Mouse (Mus musculus): ENCODE results near the gene Itgb2l.

Gene Itgb2l

DNA sequence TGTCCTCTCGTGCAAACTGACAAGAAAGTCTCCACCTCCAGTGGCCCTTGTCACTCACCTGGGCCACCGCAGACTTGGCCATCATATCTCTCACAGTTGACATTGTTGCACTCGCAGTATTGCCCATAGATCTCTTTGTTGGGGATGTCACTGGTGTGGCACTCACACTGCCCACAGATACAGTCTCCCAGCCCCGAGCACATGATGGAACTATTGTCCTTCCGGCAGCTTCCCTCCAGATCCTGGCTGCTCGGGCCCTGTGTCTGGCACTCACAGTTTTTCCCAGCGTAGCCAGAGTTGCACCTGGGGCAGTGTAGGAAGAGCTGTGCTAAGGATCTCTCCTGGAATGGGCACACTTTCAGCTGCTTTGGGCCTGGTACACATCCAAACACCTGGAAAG lies 16.7 kb downstream of the Itgb2l start:
- no peak for DNase-seq (ENCODE audit: low spot score)

DNA sequence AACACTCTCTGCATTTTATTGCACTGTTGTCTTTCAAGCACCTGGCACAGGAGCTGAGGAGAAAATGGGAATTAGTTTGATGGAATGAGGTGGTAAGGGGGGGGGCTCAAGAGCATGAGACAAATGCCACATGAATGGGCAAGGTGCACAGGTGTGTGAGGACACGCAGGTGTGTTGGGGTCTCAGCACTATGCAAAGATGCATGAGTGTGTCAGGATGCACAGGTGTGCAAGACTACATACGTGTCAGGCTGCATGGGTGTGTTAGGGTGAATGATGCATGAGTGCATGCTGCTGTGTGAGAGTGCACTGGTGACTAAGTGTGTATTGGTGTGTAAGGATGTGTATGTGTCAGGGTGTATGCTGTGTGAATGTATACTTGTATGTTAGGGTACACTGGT lies 18.4 kb downstream of the Itgb2l start:
- DNase-seq (ENCODE audit: low spot score) = no peak

DNA sequence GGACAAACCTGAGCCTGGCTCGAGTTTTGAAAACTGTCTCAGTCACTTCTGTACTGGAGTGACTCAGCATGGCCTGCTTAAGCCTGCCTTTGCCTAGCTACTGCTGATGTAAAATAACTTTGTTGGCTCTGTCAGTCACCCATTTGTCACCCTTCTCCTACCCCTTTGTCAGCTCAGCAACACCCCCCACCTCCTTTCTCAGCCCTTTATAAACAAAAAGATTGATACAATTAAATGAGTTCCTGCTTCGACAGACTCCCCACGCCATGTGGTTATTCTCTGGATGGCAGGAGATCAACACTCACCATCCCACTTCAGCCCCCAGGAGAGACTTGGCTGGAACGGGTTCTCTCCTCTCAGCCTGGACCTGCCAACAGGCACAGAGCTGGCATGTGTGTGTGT lies 35.4 kb downstream of the Itgb2l start:
- DNase-seq (ENCODE audit: low spot score) = no peak

DNA sequence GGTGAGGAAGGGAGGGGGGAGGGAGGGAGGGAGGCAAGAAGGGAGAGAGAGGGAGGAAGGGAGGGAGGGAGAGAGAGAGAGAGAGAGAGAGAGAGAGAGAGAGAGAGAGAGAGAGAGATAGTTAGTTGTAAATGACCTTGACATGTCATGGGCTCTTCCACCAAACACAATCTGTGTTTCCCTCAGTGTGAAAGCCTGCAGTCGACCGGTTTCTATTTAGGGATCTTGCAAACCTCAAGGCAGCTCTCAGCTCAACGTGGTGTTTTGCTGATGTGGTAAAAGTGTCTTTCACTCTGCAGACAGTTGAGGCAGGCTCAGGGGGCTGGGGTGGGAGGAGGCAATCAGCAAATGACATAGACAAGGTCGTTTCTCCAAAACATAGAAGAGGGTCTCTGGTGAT lies 37.1 kb downstream of the Itgb2l start:
- no peak for DNase-seq (ENCODE audit: low spot score)

DNA sequence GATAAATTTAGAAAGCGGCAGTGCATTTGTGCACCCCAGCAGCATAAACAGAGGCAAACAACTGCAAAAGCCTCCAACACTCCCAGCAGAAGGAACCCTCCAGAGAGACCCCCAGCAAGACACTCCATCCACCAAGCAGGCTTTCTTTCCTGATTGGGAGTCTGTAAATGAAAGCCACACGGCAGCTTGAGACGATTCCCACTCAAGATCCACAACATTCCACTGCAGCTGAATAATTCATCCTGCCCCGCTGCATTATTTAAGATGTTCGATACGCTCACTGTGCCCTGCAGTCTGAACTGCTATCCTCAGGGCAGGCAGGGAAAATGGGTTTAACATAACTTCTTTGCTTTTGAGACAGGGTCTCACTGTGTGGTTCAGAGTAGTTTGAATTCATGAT lies 41.1 kb downstream of the Itgb2l start:
- DNase-seq (ENCODE audit: low spot score) = no peak

DNA sequence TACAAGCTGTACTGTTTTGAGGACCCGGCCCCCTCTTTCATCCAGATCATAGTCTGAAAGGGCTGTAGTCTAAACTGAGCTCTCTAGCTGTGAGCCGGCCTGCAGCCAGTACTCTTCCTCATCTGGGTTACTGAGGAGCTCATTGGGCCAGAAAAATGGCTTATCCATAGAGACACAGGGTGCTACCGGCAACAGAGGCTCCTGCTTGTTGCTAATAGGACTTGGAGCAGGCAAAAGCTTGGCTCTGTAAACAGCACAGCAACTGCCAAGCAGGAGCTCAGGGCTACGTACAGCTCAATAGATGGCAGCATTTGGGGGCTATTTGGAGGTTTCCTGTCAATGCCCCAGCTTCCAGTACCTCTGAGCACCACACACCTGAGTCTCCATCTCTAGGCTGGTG lies 43.4 kb downstream of the Itgb2l start:
- DNase-seq (ENCODE audit: low spot score) = peak; percentile 11

DNA sequence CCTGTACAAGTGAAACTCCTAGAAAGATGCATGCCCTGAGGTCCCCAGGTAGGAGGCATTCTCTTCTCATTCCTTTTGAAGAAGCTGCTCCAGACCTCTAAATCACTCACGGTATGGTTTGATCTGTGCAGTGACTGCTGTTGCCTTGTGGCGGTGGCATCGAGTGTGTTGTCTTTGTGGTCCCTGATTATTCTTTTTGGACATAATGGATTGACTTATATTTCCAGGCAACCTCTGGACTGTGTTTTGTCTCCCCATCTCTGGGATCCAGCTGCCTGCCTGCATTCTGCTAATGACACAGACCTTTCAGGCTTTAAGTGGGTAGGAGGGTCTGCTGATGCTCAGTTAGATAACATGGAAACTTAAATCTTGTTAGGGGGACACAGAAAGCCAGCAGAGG lies 44.6 kb downstream of the Itgb2l start:
- DNase-seq (ENCODE audit: low spot score) = no peak

DNA sequence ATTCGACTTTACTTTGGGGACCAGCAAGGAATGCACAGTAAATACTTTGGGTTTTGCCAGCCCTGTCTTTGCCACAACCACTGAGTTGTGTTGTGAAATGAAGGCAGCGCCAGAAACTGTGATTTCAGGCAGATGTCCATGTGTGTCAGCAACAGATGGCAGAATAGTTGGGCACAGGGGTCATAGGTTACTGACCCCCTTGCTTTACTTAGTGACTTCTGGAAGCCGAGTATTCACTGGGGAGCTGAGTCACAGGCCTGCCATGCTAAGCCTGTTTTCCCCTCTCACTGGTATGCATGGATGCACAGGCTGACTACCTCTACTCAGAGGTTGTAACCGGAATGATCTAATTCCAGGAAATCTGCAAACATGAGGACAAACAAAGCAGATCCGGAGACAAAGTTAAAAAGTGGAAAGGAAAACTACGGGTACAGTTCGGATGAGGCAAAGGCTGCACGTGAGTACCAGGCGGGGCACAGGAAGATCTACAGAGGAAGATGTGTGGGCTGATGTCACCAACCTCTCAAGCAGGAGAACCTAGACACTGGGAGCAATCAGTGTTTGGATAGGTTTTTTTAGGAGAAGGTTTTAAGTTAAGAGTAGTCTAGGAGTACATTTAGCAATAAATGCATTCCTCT lies 47.3 kb downstream of the Itgb2l start:
- DNase-seq (ENCODE audit: low spot score) = no peak

DNA sequence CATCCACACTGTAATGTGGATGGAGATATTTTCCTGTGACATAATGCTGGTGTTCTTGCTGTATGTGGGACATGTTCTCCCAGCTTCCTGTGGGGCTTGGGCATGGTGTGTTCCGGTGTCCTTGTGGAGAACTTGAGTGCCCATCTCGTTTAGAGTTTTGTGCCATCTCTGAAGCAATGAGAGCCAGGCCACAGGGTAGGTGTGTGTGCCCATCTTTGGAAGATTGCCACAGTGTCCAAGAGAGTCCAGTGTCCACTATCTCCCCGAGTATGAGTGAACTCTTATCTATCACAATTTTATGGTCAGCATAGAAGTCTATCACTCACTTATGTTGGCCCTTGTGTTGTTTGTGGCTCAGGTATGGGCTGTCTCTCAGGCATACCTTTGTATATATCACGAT lies 47.9 kb downstream of the Itgb2l start:
- DNase-seq (ENCODE audit: low spot score) = no peak

DNA sequence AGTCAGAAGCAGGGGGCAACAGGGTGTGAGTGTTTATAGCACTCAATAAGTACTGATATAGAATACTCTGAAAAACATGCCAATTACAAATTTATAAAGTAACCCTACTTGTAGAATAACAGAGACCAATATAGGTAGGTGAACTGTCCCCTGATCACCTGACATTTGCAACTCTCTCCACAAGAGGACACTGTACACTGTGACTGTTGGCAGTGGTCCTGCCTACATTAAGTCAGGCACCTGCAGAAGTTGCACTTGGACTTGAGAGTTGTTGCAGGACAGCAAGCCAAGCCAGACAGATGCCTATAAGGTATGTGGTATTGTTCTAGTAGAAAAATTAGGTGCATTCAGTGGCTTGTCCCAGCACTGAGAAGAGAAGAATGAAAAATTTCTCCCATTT lies 52.3 kb downstream of the Itgb2l start:
- no peak for DNase-seq (ENCODE audit: low spot score)

DNA sequence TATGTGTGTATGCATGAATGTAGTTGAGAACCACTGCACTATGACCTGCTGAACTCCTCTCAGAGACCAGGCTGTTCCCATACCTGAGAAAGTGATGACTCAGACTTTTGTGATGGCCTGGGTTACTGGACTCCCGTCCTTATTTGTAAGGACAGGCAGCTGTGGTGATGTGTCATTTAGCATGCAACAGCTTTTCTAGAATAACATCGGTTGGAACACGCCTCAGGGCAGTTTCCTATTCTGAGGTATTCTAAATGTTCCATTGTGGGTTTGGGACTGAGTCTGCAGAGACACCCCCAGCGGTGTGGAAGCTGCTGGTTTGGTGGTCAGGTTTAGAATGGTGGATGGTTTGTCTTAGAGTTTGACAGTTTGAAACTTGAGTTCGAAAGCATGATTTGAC lies 54.9 kb downstream of the Itgb2l start:
- DNase-seq (ENCODE audit: low spot score) = no peak

DNA sequence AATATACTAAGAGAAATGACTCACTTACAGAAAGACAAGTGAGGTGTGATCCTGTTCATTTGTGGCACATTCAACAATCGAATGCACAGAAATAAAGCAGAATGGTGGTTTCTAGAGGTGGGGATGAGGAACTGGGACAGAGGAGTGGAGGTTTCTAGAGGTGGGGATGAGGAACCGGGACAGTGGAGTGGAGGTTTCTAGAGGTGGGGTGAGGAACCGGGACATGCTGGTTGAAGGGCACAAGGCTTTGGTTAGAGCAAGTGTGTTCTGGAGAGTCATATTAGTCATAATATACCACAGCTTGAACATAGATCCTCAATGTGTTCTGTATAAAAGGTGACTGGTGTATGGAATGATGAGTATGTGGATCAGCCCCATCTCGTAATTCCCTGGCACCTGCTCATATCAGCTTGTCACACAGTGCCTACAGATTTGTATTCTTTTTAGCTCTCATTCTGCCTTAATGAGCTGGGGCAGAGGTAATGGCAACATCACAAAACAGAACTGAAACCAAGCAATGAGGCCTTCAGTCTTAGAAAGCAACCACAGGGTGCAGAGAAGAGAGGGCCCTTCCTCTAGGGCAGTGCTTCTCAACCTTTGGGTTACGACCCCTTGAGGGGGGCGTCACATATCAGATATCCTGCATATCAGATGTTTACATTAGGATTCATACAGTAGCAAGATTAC lies 55.6 kb downstream of the Itgb2l start:
- DNase-seq (ENCODE audit: low spot score) = no peak

DNA sequence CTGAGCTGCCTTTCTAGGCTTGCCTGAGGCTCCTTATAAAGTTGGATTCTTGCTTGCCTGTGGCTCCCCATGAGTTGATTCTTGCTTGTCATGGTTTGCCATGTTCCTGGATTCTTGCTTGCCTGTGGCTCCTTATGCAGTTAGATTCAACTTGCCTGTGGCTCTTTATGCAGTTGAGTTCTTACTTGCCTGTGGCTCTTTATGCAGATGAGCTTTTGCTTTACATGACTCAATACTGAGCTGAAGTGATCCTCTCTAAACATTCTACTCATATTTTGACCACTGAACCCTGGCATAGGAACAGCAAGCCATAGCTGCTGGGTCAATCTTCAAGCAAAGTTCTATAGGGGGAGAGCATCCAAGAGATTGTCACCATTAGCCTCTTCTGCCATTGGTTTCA lies 58.7 kb downstream of the Itgb2l start:
- DNase-seq (ENCODE audit: low spot score) = no peak

DNA sequence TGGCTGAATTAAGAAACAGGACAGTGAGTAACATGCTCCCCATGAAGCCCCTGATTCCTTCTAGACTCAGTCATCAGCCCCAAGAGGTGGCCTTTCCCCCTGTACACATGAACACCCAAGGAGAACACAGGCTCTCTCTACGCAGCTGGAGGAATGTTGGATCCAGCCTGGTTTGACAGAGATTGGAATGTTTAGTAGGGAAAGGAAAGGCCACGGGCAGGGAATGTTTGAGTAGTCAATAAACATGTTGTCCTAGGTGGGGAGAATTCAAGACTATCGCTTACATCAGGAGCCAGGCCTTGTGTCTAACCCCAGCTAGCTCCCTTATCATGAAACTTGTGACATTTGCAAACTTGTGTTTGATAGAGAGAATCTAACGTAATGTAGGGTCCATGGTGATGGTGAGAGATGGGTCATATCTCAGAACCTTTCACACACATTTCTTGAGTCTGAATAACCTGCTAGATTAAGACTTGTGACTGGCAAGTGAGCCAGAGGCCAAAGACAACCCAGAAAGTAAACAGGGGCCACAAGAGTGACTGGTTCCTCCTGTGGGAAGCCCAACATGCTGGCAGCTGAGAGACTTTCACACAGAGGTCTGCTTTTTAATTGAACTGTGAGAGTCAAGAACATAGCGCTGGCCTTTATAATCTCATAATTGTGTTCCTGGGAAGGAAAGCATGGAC lies 60.8 kb downstream of the Itgb2l start:
- DNase-seq (ENCODE audit: low spot score) = no peak

DNA sequence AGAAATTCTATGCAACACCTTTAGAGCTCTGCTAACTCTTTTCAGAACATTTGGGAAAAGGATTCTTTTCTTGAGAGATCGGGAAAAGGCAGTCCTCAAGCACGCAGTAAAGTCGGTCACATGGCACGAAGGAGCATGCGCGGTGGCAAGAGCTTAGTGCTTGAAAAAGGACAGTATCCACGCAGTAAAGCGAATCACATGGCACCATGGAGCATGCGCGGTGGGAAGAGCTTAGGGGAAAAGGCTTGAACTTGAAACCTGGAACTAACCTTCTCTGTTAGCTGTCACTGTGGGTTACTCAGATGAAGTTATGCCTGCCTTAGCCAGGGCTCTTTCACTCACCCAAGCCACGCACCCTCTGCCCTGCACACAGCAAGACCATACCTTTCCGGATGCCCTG lies 62.0 kb downstream of the Itgb2l start:
- DNase-seq (ENCODE audit: low spot score) = no peak

DNA sequence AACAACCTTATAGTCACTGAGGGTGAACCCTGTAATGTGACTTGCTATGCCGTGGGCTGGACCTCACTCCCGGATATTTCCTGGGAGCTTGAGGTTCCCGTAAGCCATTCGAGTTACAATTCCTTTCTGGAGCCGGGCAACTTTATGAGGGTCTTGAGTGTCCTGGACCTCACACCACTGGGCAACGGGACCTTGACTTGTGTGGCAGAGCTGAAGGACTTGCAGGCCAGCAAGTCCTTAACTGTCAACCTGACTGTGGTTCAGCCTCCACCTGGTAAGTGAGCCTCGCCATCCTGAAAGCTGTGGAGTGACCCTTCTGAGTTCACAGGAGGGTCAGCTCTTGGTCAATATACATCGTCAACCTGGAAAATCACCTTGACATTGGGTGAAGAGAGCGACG lies 65.3 kb downstream of the Itgb2l start:
- no peak for DNase-seq (ENCODE audit: low spot score)

DNA sequence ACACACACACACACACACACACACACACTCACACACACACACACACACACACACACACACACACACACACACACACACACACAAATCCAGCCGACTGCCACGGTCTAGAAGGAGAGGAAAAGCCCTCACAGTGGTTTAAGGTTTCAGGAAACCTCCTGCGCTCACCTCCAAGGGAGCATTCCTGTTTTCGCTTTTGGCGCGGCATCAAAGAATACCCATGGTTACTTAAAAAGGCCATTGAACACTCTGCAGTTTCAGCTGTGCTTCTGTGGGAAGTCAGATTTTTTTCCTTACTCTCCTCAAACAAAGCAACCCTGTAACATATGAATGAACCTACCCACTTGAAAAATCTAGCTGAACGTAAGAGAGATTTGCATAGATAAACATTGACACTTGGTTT lies 67.1 kb downstream of the Itgb2l start:
- no peak for DNase-seq (ENCODE audit: low spot score)

DNA sequence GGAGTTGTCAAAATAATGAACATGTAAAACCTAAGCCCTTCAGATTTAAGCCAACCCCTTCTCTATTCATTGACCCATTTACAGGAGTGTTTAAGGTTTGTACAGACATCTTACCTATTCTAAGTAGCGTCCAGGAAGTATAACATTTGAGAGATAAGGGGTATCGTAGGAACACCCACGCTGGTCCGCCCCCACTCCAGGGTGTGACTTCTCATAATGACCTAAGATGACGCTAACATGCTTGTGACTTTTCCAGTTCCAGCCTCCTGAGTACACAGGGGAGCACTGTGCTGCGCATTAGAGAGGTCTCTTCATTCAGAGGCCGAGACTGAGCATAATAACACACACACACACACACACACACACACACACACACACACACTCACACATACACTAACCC lies 67.9 kb downstream of the Itgb2l start:
- no peak for DNase-seq (ENCODE audit: low spot score)

DNA sequence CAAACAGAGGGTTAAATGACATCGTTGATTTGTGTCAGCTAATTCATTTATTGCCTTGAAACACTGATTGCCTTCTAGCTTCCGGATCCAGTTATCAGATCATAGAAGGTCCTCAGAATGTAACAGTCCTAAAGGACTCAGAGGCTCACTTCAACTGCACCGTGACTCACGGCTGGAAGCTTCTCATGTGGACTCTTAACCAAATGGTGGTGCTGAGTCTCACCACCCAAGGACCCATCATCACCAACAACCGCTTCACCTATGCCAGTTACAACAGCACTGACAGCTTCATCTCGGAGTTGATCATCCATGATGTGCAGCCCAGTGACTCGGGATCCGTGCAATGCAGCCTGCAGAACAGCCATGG lies 70.7 kb downstream of the Itgb2l start:
- no peak for DNase-seq (ENCODE audit: low spot score)

Measured in layer of hippocampus, adult 11-12 months (tissue).